Mouse (Mus musculus): ENCODE results near the gene Cpne5. TPM values are rescaled to one million over a fixed set of nuclear protein-coding genes. Genes with fewer than 3 reads are reported as not detected.

Cpne5 gene
- polyA plus RNA-seq, 1 experiment from 2014 or later, result 2.7 TPM

GRCm38 (mm10) chr17:29195579-29195978, 42.4 kb downstream of the Cpne5 start:
- no peak overlapping the region for H3K4me3 ChIP-seq (ENCODE audit: low read depth, low read length)
- 62% methylated on average over 4 of the region's 4 CpGs for WGBS
- H3K9me3 ChIP-seq (ENCODE audit: control insufficient read depth), result no peaks in the 10 kb centered on the region
- H3K4me1 ChIP-seq (replicated peaks; ENCODE audit: control insufficient read depth, insufficient read depth, low read length), result no peaks in the 10 kb centered on the region
- no peaks in the 10 kb centered on the region for H3K27me3 ChIP-seq (replicated peaks; ENCODE audit: control insufficient read depth, insufficient read depth, low read length)
- ATAC-seq, result no peak
- no peak overlapping the region for H3K9ac ChIP-seq (ENCODE audit: low read depth, low read length)
- H3K27ac ChIP-seq (ENCODE audit: low read depth, low read length), result no peak overlapping the region
- TF ChIP-seq CTCF (IDR thresholded peaks at IDR 0.05; ENCODE audit: low read depth), result no peak
- H3K36me3 ChIP-seq (ENCODE audit: control insufficient read depth, insufficient read depth), result no peaks in the 10 kb centered on the region
- H3K4me2 ChIP-seq (replicated peaks; ENCODE audit: low read depth), result no peak overlapping the region

DNA sequence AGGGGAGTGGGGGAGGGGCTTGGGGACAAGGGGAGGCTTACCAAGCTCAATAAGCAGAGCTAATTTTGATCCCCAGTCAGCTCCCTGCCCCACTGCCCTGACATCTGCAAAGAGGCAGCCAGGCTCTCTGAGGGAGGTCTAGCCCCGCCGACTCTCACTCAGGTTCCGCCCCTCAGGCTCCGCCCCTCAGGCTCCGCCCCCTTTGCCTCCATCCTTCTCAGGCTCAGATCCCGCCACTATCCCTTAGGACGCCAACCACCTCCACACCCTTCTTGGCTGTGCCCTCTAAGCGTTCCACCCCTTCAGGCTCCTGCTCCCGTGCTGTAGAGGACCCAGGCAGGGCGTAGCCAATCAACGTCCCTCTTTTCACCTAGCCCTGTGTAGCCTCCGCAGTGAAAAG, 49.0 kb downstream of the Cpne5 start:
- no peak overlapping the region for H3K4me2 ChIP-seq (replicated peaks; ENCODE audit: low read depth)
- H3K36me3 ChIP-seq (ENCODE audit: control insufficient read depth, insufficient read depth), result no peaks in the 10 kb centered on the region
- H3K27ac ChIP-seq (ENCODE audit: low read depth, low read length), result no peak overlapping the region
- H3K27me3 ChIP-seq (replicated peaks; ENCODE audit: control insufficient read depth, insufficient read depth, low read length), result 0 out of 2 replicates have a peak, but pooled peaks cover 4% of the 10 kb centered on the region
- no peaks in the 10 kb centered on the region for H3K4me1 ChIP-seq (replicated peaks; ENCODE audit: control insufficient read depth, insufficient read depth, low read length)
- ATAC-seq, result no peak
- no peak for TF ChIP-seq CTCF (IDR thresholded peaks at IDR 0.05; ENCODE audit: low read depth)
- 11% methylated on average over 12 of the region's 12 CpGs for WGBS
- no peak overlapping the region for H3K9ac ChIP-seq (ENCODE audit: low read depth, low read length)
- H3K4me3 ChIP-seq (ENCODE audit: low read depth, low read length), result no peak overlapping the region
- H3K9me3 ChIP-seq (ENCODE audit: control insufficient read depth), result no peaks in the 10 kb centered on the region

DNA sequence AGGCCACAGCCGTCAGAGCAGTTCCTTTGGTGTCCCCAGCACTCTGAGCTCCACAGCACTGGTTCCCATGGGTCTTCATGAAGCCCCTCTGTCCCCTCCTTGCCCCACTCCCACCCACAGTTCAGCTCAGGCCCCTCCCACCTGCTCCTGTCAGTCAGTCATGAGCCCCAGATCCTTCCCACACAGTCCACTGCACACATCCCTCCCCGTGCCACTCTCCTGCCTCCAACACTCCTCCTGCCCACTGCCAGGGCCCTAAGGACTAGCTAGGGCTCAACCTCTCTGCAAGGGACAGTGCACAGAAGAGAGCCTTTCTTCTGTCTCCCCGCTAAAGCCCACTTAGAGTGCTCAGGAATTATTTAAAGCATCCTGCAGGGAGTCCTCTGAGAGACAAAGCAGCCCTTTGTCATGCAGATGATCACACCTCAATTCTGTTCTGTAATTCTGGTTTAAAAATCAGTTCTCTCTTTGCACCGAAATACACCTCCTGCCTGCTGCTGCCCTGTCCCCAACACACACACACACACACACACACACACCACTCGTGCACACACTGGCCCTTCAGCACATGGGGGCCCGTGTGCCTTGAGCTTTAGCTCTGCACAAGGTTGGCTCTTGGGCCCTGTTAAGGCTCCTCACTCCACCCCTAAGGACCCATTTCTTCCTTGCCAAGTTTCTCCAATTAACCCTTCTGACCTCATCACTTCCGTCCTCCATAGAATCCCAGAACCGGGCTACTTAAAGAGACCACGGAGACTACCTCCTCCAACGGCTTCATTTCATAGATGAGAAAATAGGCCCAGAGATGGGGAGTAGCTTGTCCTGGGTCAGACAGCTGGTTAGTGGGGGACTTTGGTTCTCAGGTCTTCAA, 50.7 kb downstream of the Cpne5 start:
- Histone ChIP-seq H3K4me1 (replicated peaks; ENCODE audit: control insufficient read depth, insufficient read depth, low read length) (no peaks in the 10 kb centered on the region), H3K9ac (ENCODE audit: low read depth, low read length) (no peak overlapping the region), H3K27me3 (replicated peaks; ENCODE audit: control insufficient read depth, insufficient read depth, low read length) (0 out of 2 replicates have a peak, but pooled peaks cover 4% of the 10 kb centered on the region), H3K36me3 (ENCODE audit: control insufficient read depth, insufficient read depth) (no peaks in the 10 kb centered on the region), H3K4me2 (replicated peaks; ENCODE audit: low read depth) (no peak overlapping the region), H3K9me3 (ENCODE audit: control insufficient read depth) (no peaks in the 10 kb centered on the region), H3K27ac (ENCODE audit: low read depth, low read length) (no peak overlapping the region), H3K4me3 (ENCODE audit: low read depth, low read length) (no peak overlapping the region)
- TF ChIP-seq CTCF (IDR thresholded peaks at IDR 0.05; ENCODE audit: low read depth), result no peak
- no peak for ATAC-seq
- 61% methylated on average over 10 of the region's 10 CpGs for WGBS

DNA sequence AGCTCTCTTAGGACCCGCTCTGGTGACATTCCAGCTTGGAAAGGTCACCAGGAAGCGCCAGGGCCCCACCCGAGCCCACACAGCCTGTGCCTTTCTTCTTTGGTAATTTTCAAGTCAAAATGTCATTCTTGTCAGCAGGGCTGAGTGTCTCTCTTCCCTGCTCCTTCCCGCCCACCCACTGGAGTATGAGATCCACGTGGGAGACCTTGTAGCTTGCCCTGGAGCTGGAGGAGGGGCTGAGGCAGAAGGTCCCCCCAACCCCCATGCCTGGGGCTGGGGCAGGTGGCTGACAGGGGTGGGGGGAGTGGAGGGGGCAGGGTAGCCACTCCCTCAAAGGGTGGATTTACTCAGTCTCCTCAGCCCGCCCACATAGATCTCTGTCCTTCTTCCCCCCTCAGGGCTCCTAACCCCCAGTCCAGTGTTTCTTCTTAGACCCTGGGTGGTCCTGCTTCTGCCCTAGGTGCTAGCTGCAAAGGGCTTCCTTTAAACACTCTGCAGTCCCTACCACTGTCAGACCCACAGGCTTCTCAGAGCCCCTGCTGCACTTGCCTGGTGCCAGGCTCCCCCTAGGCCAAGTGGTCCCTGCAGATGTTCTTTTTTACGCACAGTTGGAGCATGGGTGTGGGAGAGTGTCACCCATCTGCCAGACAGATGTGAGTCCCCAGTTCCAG, 52.5 kb downstream of the Cpne5 start:
- 0 out of 2 replicates have a peak, but pooled peaks cover 4% of the 10 kb centered on the region for H3K27me3 ChIP-seq (replicated peaks; ENCODE audit: control insufficient read depth, insufficient read depth, low read length)
- H3K9ac ChIP-seq (ENCODE audit: low read depth, low read length), result no peak overlapping the region
- H3K4me1 ChIP-seq (replicated peaks; ENCODE audit: control insufficient read depth, insufficient read depth, low read length), result no peaks in the 10 kb centered on the region
- no peak for TF ChIP-seq CTCF (IDR thresholded peaks at IDR 0.05; ENCODE audit: low read depth)
- no peak for ATAC-seq
- H3K27ac ChIP-seq (ENCODE audit: low read depth, low read length), result no peak overlapping the region
- no peak overlapping the region for H3K4me3 ChIP-seq (ENCODE audit: low read depth, low read length)
- no peaks in the 10 kb centered on the region for H3K9me3 ChIP-seq (ENCODE audit: control insufficient read depth)
- no peak overlapping the region for H3K4me2 ChIP-seq (replicated peaks; ENCODE audit: low read depth)
- 61% methylated on average over 7 of the region's 7 CpGs for WGBS
- H3K36me3 ChIP-seq (ENCODE audit: control insufficient read depth, insufficient read depth), result no peaks in the 10 kb centered on the region

DNA sequence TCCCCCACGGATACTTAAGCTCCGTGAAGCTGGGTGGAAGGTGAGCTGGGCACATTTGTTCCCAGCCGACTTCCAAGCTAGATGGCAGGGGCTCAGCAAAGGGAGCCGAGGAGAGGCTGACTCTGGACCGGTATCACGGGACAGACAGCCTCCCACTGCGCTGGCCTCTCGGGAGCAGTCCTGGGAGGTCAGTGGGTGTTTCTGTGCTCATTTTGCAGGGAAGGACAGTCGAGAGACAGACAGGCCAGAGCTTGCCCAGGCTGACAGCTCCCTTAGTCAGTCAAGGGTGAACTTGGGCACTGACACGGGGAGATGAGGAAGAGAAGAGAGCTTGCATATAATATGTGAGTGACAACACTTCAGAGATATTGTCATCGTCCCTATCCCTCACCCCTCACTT, 54.8 kb downstream of the Cpne5 start:
- no peaks in the 10 kb centered on the region for H3K9me3 ChIP-seq (ENCODE audit: control insufficient read depth)
- 66% methylated on average over 11 of the region's 11 CpGs for WGBS
- H3K9ac ChIP-seq (ENCODE audit: low read depth, low read length), result no peak overlapping the region
- H3K4me2 ChIP-seq (replicated peaks; ENCODE audit: low read depth), result no peak overlapping the region
- TF ChIP-seq CTCF (IDR thresholded peaks at IDR 0.05; ENCODE audit: low read depth), result no peak
- H3K27me3 ChIP-seq (replicated peaks; ENCODE audit: control insufficient read depth, insufficient read depth, low read length), result no peaks in the 10 kb centered on the region
- no peaks in the 10 kb centered on the region for H3K4me1 ChIP-seq (replicated peaks; ENCODE audit: control insufficient read depth, insufficient read depth, low read length)
- no peak overlapping the region for H3K27ac ChIP-seq (ENCODE audit: low read depth, low read length)
- H3K4me3 ChIP-seq (ENCODE audit: low read depth, low read length), result no peak overlapping the region
- no peaks in the 10 kb centered on the region for H3K36me3 ChIP-seq (ENCODE audit: control insufficient read depth, insufficient read depth)
- ATAC-seq, result no peak

GRCm38 (mm10) chr17:29181751-29182150, 56.2 kb downstream of the Cpne5 start:
- no peak for ATAC-seq
- Histone ChIP-seq H3K4me1 (replicated peaks; ENCODE audit: control insufficient read depth, insufficient read depth, low read length) (no peaks in the 10 kb centered on the region), H3K27me3 (replicated peaks; ENCODE audit: control insufficient read depth, insufficient read depth, low read length) (no peaks in the 10 kb centered on the region), H3K36me3 (ENCODE audit: control insufficient read depth, insufficient read depth) (no peaks in the 10 kb centered on the region), H3K27ac (ENCODE audit: low read depth, low read length) (no peak overlapping the region), H3K4me3 (ENCODE audit: low read depth, low read length) (no peak overlapping the region), H3K4me2 (replicated peaks; ENCODE audit: low read depth) (no peak overlapping the region), H3K9ac (ENCODE audit: low read depth, low read length) (no peak overlapping the region), H3K9me3 (ENCODE audit: control insufficient read depth) (no peaks in the 10 kb centered on the region)
- no peak for TF ChIP-seq CTCF (IDR thresholded peaks at IDR 0.05; ENCODE audit: low read depth)
- 87% methylated on average over 5 of the region's 5 CpGs for WGBS

Measured in intestine, postnatal 0 days (tissue).